Mouse (Mus musculus) olfactory bulb, adult 2 months (tissue): ENCODE results near the gene Slc13a1. TPM values are rescaled to one million over a fixed set of nuclear protein-coding genes. Genes with fewer than 3 reads are reported as not detected.

Experiments
- H3K27ac ChIP-seq: fragments of 200-500 bp; 2 replicates; pipeline ENCODE4 v1.5.1; 2012; ENCODE audit warnings: low read depth, low read length; ENCODE audit not compliant: insufficient read depth
- H3K4me1 ChIP-seq: fragments of 200-500 bp; 2 replicates; pipeline ENCODE4 v1.6.1; 2012; ENCODE audit warnings: low read length; ENCODE audit not compliant: control insufficient read depth, insufficient read depth
- H3K4me3 ChIP-seq: fragments of 200-500 bp; 2 replicates; pipeline ENCODE4 v1.5.1; 2012; ENCODE audit warnings: mild to moderate bottlenecking, low read depth, low read length, moderate library complexity; ENCODE audit not compliant: insufficient read depth
- CTCF ChIP-seq: fragments of 200-500 bp; IDR thresholded peaks from 2 replicates; pipeline ENCODE4 v1.5.1; 2012; ENCODE audit warnings: low read depth, mild to moderate bottlenecking, low read length, moderate library complexity; ENCODE audit not compliant: insufficient read depth
- POLR2A ChIP-seq: fragments of 200-500 bp; IDR thresholded peaks from 2 replicates; pipeline ENCODE4 v1.6.1; 2012; ENCODE audit warnings: mild to moderate bottlenecking, low read depth, low read length, moderate library complexity; ENCODE audit not compliant: insufficient read depth
- polyA plus RNA-seq: library from polyadenylated mRNA; stranded (reverse); fragments of >200 nt; gene quantifications from 2 replicates; pipeline ENCODE4 v1.2.4, GENCODE M21; 2012; ENCODE audit warnings: low replicate concordance; ENCODE audit not compliant: missing spikeins, insufficient read depth, insufficient read length

Gene Slc13a1
- polyA plus RNA-seq, 1 experiment, result not detected

DNA sequence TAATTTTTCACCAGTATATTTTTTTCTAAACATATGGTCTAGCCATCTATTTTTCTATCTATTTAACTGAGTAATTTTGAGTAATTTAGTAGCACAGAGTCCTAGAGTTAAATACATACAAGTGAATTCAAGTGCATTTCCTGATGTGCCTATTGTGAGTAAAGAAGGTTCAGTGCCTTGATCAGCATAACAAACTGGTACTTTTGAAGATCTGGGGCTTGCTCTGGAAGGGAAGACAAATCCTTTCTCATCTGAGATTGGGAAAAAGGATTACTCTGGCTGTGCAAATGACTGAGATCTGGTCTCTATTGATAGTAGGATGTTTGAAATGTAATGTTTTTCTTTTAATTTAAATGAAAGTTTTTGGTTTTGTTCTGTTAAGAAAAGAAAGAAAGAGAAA is 124.4 kb downstream of the Slc13a1 start:
- Histone ChIP-seq H3K4me3 (no peak overlapping the region), H3K27ac (no peak overlapping the region), H3K4me1 (no peaks in the 10 kb centered on the region)
- TF ChIP-seq POLR2A, result no peak
- no peak for TF ChIP-seq CTCF

Other genes with a start within 250 kb of the Slc13a1 start
- not detected in 2 replicates for gene Tas2r118, start 198.0 kb downstream of the Slc13a1 start, polyA plus RNA-seq